Mouse (Mus musculus): Measurements from ENCODE around the gene Atf6. TPM values are rescaled to one million over a fixed set of nuclear protein-coding genes. Genes with fewer than 3 reads are reported as not detected.

Gene Atf6
- polyA plus RNA-seq, 1 experiment from 2014 or later: 9.7 TPM

GRCm38 (mm10) chr1:170889310-170889709 is 21.7 kb upstream of the Atf6 start:
- no peak for DNase-seq (ENCODE audit: low spot score)
- no peak for ATAC-seq (replicated peaks; ENCODE audit: low FRiP score, low TSS enrichment, low read depth)
- Histone ChIP-seq H3K36me3 (ENCODE audit: control insufficient read depth, insufficient read depth, low read length) (no peaks in the 10 kb centered on the region), H3K4me3 (ENCODE audit: low read depth, low read length) (no peak overlapping the region), H3K9ac (ENCODE audit: low read length) (no peak overlapping the region), H3K4me2 (ENCODE audit: low read length) (no peak overlapping the region), H3K9me3 (ENCODE audit: control insufficient read depth, low read length) (no peaks in the 10 kb centered on the region), H3K27me3 (replicated peaks; ENCODE audit: control insufficient read depth, insufficient read depth, low read length) (no peaks in the 10 kb centered on the region), H3K4me1 (replicated peaks; ENCODE audit: control insufficient read depth, insufficient read depth, low read length) (peaks cover 6% of the 10 kb centered on the region; the same call in 1 of the 2 replicates), H3K27ac (ENCODE audit: low read depth) (no peak overlapping the region)
- WGBS: 61% methylated on average over 4 of the region's 4 CpGs

DNA sequence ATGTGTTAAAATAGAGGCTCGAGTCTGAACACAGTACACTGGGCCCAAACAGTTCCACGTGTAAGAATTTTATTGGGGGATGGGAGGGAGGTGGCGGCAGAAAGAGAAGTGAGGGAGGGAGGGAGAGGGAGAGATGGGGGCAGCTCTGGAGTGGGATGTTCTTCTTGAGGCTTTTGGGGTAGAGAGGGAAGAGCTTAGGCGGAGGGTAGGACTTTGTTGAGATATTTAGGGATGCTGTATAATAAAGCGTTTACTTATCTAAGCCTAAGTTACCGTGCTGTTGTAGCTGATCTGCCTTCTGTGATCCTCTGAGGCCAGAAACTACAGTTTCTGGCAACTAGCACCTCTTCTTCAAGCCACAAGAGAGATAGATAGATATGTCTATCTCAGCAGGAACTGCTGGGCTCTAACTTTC is 18.5 kb upstream of the Atf6 start:
- Histone ChIP-seq H3K4me3 (ENCODE audit: low read depth, low read length) (0 out of 2 replicates have a peak overlapping the region, but pooled peaks have one; percentile 98), H3K4me2 (ENCODE audit: low read length) (peak overlapping the region; percentile 61), H3K27ac (ENCODE audit: low read depth) (no peak overlapping the region), H3K27me3 (replicated peaks; ENCODE audit: control insufficient read depth, insufficient read depth, low read length) (no peaks in the 10 kb centered on the region), H3K4me1 (replicated peaks; ENCODE audit: control insufficient read depth, insufficient read depth, low read length) (peaks cover 7% of the 10 kb centered on the region; the same call in 1 of the 2 replicates), H3K9ac (ENCODE audit: low read length) (no peak overlapping the region), H3K9me3 (ENCODE audit: control insufficient read depth, low read length) (no peaks in the 10 kb centered on the region), H3K36me3 (ENCODE audit: control insufficient read depth, insufficient read depth, low read length) (peaks cover 5% of the 10 kb centered on the region; the same call in 1 of the 2 replicates)
- DNase-seq (ENCODE audit: low spot score): peak; percentile 50
- ATAC-seq (replicated peaks; ENCODE audit: low FRiP score, low TSS enrichment, low read depth): no peak; the same call in 1 of the 2 replicates
- 18% methylated on average over 6 of the region's 6 CpGs for WGBS

GRCm38 (mm10) chr1:170884978-170885561 is 17.5 kb upstream of the Atf6 start, which contains the start of the genes Gm26620 and Dusp12:
TSS of gene Gm26620 (plus strand) at chr1:170885065.
TSS of gene Dusp12 (minus strand) at chr1:170885540.
- ATAC-seq (replicated peaks; ENCODE audit: low FRiP score, low TSS enrichment, low read depth): peak; percentile 87
- peaks cover 15% of the 10 kb centered on the region for H3K36me3 ChIP-seq (ENCODE audit: control insufficient read depth, insufficient read depth, low read length)
- peaks cover 7% of the 10 kb centered on the region; the same call in 1 of the 2 replicates for H3K4me1 ChIP-seq (replicated peaks; ENCODE audit: control insufficient read depth, insufficient read depth, low read length)
- WGBS: 0% methylated on average over 45 of the region's 46 CpGs
- H3K4me3 ChIP-seq (ENCODE audit: low read depth, low read length): peak within 1 kb of the TSS; percentile 98
- H3K27me3 ChIP-seq (replicated peaks; ENCODE audit: control insufficient read depth, insufficient read depth, low read length): no peaks in the 10 kb centered on the region
- peak within 1 kb of the TSS; percentile 70 for H3K27ac ChIP-seq (ENCODE audit: low read depth)
- DNase-seq (ENCODE audit: low spot score): peak; percentile 91
- H3K9ac ChIP-seq (ENCODE audit: low read length): peak within 1 kb of the TSS; percentile 89
- peak within 1 kb of the TSS; percentile 61 for H3K4me2 ChIP-seq (ENCODE audit: low read length)
- no peaks in the 10 kb centered on the region for H3K9me3 ChIP-seq (ENCODE audit: control insufficient read depth, low read length)

DNA sequence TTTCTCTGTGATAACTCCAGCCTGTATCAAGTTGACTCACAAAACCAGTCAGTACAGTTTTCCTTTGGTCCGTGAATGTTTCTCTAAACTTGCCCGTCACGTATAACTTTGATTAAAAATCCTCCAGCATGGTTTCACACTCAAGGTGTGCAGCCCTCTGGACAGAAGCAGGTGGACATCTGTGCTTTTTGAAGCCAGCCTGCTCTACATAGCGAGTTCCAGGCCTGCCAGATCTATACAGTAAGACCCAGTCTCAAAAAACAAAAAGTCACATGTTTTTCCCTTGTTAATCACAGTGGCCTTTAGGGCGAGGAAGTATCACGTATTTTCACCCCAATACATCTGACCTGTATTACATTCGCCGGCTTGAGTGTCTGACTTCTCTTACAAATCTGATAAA is 16.8 kb upstream of the Atf6 start:
- Histone ChIP-seq H3K9ac (ENCODE audit: low read length) (peak overlapping the region; percentile 89), H3K36me3 (ENCODE audit: control insufficient read depth, insufficient read depth, low read length) (peaks cover 22% of the 10 kb centered on the region), H3K4me3 (ENCODE audit: low read depth, low read length) (peak overlapping the region; percentile 98), H3K4me1 (replicated peaks; ENCODE audit: control insufficient read depth, insufficient read depth, low read length) (peaks cover 7% of the 10 kb centered on the region; the same call in 1 of the 2 replicates), H3K27me3 (replicated peaks; ENCODE audit: control insufficient read depth, insufficient read depth, low read length) (no peaks in the 10 kb centered on the region), H3K4me2 (ENCODE audit: low read length) (peak overlapping the region; percentile 61), H3K9me3 (ENCODE audit: control insufficient read depth, low read length) (no peaks in the 10 kb centered on the region), H3K27ac (ENCODE audit: low read depth) (peak overlapping the region; percentile 70; the same call in 1 of the 2 replicates)
- 17% methylated on average over 8 of the region's 8 CpGs for WGBS
- DNase-seq (ENCODE audit: low spot score) (peak; percentile 58), ATAC-seq (replicated peaks; ENCODE audit: low FRiP score, low TSS enrichment, low read depth) (no peak)

DNA sequence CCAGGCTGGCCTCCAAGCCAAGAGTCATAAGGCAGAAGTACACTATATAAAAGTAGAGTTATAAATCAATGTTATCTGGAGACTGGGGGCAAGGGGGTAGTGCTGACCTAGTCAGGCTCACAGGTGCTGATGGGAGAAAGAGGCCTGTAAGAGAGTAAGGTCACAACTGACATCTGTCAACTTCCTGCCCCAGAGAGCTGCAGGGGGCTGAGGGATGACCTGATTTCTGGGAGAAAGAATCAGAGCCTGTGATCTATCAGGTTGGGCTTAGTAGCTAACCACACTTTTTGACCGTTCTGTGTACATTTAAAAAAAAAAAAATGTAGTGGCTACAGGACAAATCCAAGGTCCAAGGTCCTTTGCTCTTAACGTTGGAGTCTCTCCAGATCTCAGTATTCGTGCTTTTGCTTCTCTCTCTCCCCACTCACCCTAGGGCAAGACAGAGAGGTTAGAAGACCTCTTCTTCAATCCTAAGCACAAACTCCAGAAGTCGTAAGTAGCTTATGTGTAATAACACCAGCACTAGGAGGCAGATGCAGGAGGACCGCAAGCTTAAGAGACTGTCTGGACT is 15.4 kb upstream of the Atf6 start:
- 45% methylated on average over 5 of the region's 5 CpGs for whole genome bisulfite sequencing
- peaks cover 7% of the 10 kb centered on the region; the same call in 1 of the 2 replicates for H3K4me1 ChIP-seq (replicated peaks; ENCODE audit: control insufficient read depth, insufficient read depth, low read length)
- H3K36me3 ChIP-seq (ENCODE audit: control insufficient read depth, insufficient read depth, low read length): peaks cover 32% of the 10 kb centered on the region
- H3K4me2 ChIP-seq (ENCODE audit: low read length): peak overlapping the region; percentile 61
- no peak overlapping the region for H3K27ac ChIP-seq (ENCODE audit: low read depth)
- ATAC-seq (replicated peaks; ENCODE audit: low FRiP score, low TSS enrichment, low read depth) (no peak), DNase-seq (ENCODE audit: low spot score) (no peak)
- H3K9ac ChIP-seq (ENCODE audit: low read length): no peak overlapping the region
- H3K4me3 ChIP-seq (ENCODE audit: low read depth, low read length): no peak overlapping the region
- no peaks in the 10 kb centered on the region for H3K27me3 ChIP-seq (replicated peaks; ENCODE audit: control insufficient read depth, insufficient read depth, low read length)
- no peaks in the 10 kb centered on the region for H3K9me3 ChIP-seq (ENCODE audit: control insufficient read depth, low read length)

- Histone ChIP-seq H3K36me3 (ENCODE audit: control insufficient read depth, insufficient read depth, low read length) (peaks cover 85% of the 10 kb centered on the region), H3K9ac (ENCODE audit: low read length) (no peak overlapping the region), H3K27ac (ENCODE audit: low read depth) (no peak overlapping the region), H3K27me3 (replicated peaks; ENCODE audit: control insufficient read depth, insufficient read depth, low read length) (no peaks in the 10 kb centered on the region), H3K4me3 (ENCODE audit: low read depth, low read length) (no peak overlapping the region), H3K4me2 (ENCODE audit: low read length) (no peak overlapping the region), H3K9me3 (ENCODE audit: control insufficient read depth, low read length) (no peaks in the 10 kb centered on the region), H3K4me1 (replicated peaks; ENCODE audit: control insufficient read depth, insufficient read depth, low read length) (no peaks in the 10 kb centered on the region)
- no peak for DNase-seq (ENCODE audit: low spot score)
- no peak for ATAC-seq (replicated peaks; ENCODE audit: low FRiP score, low TSS enrichment, low read depth)
- 90% methylated on average over 5 of the region's 5 CpGs for WGBS
These were observed 9.3 kb upstream of the Atf6 start for GRCm38 (mm10) chr1:170876906-170877305.

GRCm38 (mm10) chr1:170875676-170876075 is 8.1 kb upstream of the Atf6 start:
- Histone ChIP-seq H3K9me3 (ENCODE audit: control insufficient read depth, low read length) (no peaks in the 10 kb centered on the region), H3K36me3 (ENCODE audit: control insufficient read depth, insufficient read depth, low read length) (peaks cover 81% of the 10 kb centered on the region), H3K27ac (ENCODE audit: low read depth) (no peak overlapping the region), H3K4me1 (replicated peaks; ENCODE audit: control insufficient read depth, insufficient read depth, low read length) (no peaks in the 10 kb centered on the region), H3K9ac (ENCODE audit: low read length) (no peak overlapping the region), H3K27me3 (replicated peaks; ENCODE audit: control insufficient read depth, insufficient read depth, low read length) (no peaks in the 10 kb centered on the region), H3K4me2 (ENCODE audit: low read length) (no peak overlapping the region), H3K4me3 (ENCODE audit: low read depth, low read length) (no peak overlapping the region)
- no peak for ATAC-seq (replicated peaks; ENCODE audit: low FRiP score, low TSS enrichment, low read depth)
- DNase-seq (ENCODE audit: low spot score): no peak
- whole genome bisulfite sequencing: 73% methylated on average over 3 of the region's 3 CpGs

- WGBS: 99% methylated on average over 2 of the region's 2 CpGs
- Histone ChIP-seq H3K4me3 (ENCODE audit: low read depth, low read length) (no peak overlapping the region), H3K4me2 (ENCODE audit: low read length) (no peak overlapping the region), H3K36me3 (ENCODE audit: control insufficient read depth, insufficient read depth, low read length) (peaks cover 49% of the 10 kb centered on the region), H3K9me3 (ENCODE audit: control insufficient read depth, low read length) (no peaks in the 10 kb centered on the region), H3K27me3 (replicated peaks; ENCODE audit: control insufficient read depth, insufficient read depth, low read length) (no peaks in the 10 kb centered on the region), H3K4me1 (replicated peaks; ENCODE audit: control insufficient read depth, insufficient read depth, low read length) (peaks cover 4% of the 10 kb centered on the region), H3K27ac (ENCODE audit: low read depth) (no peak overlapping the region), H3K9ac (ENCODE audit: low read length) (no peak overlapping the region)
- no peak for DNase-seq (ENCODE audit: low spot score)
- no peak for ATAC-seq (replicated peaks; ENCODE audit: low FRiP score, low TSS enrichment, low read depth)
These were observed 4.4 kb upstream of the Atf6 start for GRCm38 (mm10) chr1:170871961-170872360.

All from intestine, embryonic 14.5 days (tissue).